Mouse (Mus musculus) bone marrow, adult 2 months (tissue): ENCODE results near the gene Nutf2-ps1. TPM values are rescaled to one million over a fixed set of nuclear protein-coding genes. Genes with fewer than 3 reads are reported as not detected.
"Not testable (repeated sequence)": the region's sequence is repeated elsewhere in the genome, so short reads cannot be mapped to it uniquely, and the experiment has no call there.

Experiments used
- H3K27ac ChIP-seq: fragments of 200-500 bp; 2 replicates; pipeline ENCODE4 v1.5.1; 2012; ENCODE audit warnings: low read depth, mild to moderate bottlenecking, control low read depth, inconsistent platforms, low read length; ENCODE audit not compliant: control insufficient read depth, poor library complexity, insufficient read depth
- H3K4me1 ChIP-seq: fragments of 200-500 bp; 2 replicates; pipeline ENCODE4 v1.6.1; 2011; ENCODE audit warnings: low read length; ENCODE audit not compliant: control insufficient read depth, insufficient read depth
- H3K4me3 ChIP-seq: fragments of 200-500 bp; replicated peaks from 2 replicates; pipeline ENCODE3; 2011; ENCODE audit warnings: mild to moderate bottlenecking, low read depth, low read length, control low read depth; ENCODE audit not compliant: control insufficient read depth
- CTCF ChIP-seq: fragments of 200-500 bp; IDR thresholded peaks from 2 replicates; pipeline ENCODE4 v1.5.1; 2011; ENCODE audit warnings: low read length, control low read depth; ENCODE audit not compliant: control insufficient read depth, insufficient read depth
- POLR2A ChIP-seq: fragments of 200-500 bp; IDR thresholded peaks from 2 replicates; pipeline ENCODE4 v1.6.1; 2011; ENCODE audit warnings: low read depth, mild to moderate bottlenecking, control low read depth, low read length, borderline replicate concordance; ENCODE audit not compliant: control insufficient read depth
- WGBS: fragments of 180-500 bp; shearing (Covaris S2); methylation state at CpG from one replicate; pipeline ENCODE4 v1.1.7; 2018; 5-methylcytosine and 5-hydroxymethylcytosine counted together
- polyA plus RNA-seq: library from polyadenylated mRNA; stranded (reverse); fragments of >200 nt; gene quantifications from 2 replicates; pipeline ENCODE4 v1.2.4, GENCODE M21; 2011; ENCODE audit warnings: low replicate concordance; ENCODE audit not compliant: missing spikeins, insufficient read depth, insufficient read length

The Nutf2-ps1 gene
- polyA plus RNA-seq: 19.2 and 23.5 TPM in 2 replicates

DNA sequence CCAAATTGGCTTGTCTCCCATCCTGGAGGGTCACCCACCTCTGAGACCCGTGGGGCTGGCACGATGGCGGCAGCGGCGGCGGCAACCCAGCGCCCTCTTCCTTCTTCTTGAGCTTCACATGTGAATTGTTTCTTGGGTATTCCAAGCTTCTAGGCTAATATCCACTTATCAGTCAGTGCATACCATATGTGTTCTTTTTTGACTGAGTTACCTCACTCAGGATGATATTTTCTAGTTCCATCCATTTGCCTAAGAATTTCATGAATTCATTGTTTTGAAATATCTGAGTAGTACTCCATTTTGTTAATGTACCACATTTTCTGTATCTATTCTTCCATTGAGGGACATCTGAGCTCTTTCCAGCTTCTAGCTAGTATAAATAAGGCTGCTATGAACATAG is at the start of gene Nutf2-ps1:
Nutf2-ps1 (minus strand) TSS at position 101 of the 400 bp plus-strand sequence.
- not testable (repeated sequence) for H3K27ac ChIP-seq, H3K4me3 ChIP-seq, H3K4me1 ChIP-seq
- 92% methylated on average over 7 of the region's 7 CpGs for WGBS

DNA sequence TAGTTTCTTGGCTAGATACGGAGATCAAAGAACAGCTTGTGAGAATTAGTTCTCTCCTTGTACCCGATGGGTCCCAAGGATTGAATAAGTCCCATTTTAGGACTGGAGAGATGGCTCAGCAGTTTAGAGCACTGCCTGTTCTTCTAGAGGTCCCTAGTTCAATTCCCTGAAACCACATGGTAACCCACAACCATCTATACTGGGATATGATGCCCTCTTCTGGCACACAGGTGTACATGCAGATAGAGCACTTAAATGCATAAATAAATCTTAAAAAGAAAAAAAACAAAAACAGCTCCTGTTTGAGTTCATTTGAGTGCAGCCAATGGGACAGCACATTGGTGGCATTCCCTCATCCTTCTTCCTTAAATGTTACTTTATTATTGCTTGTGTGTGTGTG is 49.2 kb upstream of the Nutf2-ps1 start:
- 89% methylated on average over 2 of the region's 2 CpGs for WGBS
- Histone ChIP-seq H3K4me1 (no peaks in the 10 kb centered on the region), H3K4me3 (no peak overlapping the region), H3K27ac (no peak overlapping the region)
- TF ChIP-seq POLR2A: no peak

DNA sequence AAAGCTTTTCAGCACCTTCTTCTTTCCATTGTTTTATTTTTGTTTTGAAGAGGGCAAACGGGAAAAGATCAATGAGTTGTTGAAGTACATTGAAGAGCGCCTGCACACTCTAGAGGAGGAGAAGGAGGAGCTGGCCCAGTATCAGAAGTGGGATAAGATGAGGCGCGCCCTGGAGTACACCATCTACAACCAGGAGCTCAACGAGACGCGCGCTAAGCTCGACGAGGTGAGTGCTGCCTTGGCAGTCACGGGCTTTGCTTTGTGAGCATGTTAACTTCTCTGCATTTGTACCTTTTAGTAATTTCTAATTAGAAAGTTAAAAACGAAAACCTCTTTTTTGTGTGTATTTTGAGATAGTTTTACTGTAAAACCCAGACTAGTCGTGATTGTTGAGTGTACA is 32.8 kb upstream of the Nutf2-ps1 start:
- 94% methylated on average over 13 of the region's 13 CpGs for WGBS
- Histone ChIP-seq H3K4me1 (no peaks in the 10 kb centered on the region), H3K4me3 (no peak overlapping the region), H3K27ac (no peak overlapping the region)
- TF ChIP-seq POLR2A: no peak

DNA sequence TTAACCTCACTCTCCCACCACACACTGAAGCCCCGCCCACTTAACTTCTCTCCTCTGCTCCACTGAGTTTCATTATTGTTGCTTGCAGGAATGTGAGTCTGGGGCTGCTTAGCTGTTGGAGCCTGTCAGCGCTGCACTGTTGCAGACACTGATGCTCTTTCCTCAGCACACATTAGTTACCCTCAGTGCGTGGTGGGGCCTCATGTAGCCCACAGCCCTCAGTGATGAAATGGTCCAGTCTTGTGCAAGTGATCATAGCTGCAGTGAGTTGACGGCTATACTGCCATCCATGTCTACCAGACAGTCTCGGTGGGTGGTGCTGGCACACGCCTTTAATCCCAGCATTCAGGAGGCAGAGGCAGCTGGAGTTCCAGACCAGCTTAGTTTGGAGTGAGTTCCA is 20.1 kb upstream of the Nutf2-ps1 start:
- WGBS: 53% methylated on average over 6 of the region's 6 CpGs
- Histone ChIP-seq H3K27ac (no peak overlapping the region), H3K4me3 (no peak overlapping the region), H3K4me1 (peaks cover 3% of the 10 kb centered on the region; the same call in 1 of the 2 replicates)
- no peak for TF ChIP-seq POLR2A
- TF ChIP-seq CTCF: no peak

DNA sequence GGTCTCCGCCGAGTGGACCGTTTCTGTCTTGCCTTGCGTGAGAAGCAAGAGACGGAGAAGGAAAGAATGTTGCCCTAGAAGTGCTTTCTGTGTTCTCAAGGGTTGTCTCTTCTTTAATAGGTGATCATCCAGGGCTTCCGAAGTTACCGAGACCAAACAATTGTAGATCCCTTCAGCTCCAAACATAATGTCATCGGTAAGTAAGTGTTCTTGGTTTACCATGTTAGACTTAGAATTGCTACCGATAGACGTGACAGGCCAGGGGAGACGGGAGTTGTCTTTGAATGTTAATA is 12.4 kb upstream of the Nutf2-ps1 start:
- TF ChIP-seq CTCF (no peak), POLR2A (no peak)
- H3K4me1 ChIP-seq: no peaks in the 10 kb centered on the region; the same call in none of the 2 replicates
- peak overlapping the region; percentile 98 for H3K4me3 ChIP-seq
- 7% methylated on average over 11 of the region's 11 CpGs for WGBS
- H3K27ac ChIP-seq: no peak overlapping the region

DNA sequence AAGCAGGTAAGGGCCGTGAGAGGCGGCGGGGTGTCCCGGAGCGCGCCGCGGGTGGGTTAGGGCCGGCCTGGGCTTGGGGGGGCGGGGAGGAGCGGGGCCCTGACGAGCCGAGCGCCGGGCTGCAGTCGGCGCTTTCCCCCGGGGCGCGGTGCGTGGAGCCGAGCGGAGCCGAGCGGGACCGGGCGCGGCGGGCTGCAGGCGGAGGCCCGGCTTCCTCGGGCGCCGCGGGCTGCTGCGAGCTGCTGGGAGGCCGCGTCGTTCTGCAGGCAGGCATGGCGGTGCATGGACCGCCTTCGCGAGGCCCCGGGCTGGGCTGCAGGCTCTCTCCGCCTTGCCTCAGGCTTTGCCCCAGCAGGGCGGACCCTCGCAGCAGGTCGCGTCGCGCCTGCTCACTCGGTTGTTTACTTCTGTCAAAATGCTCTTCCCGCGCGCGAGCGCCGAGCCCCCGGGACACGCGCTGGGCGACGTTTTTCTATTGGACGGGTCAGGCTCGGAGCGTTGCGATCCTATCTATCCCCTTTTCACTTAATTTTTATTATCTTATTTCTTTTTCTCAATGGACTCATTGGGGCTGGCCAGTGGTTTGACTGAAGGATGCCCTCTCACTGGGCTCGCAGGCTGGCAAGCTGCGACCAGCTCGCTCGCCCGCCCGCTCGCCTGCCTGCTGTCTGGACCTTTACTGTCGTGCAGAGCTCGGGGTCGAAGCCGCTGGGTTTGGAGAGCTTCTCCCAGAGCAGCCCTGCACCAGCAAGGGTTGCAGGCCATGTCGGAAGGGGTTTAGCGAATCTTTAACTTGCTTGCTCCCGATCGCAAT is 11.9 kb upstream of the Nutf2-ps1 start:
- Histone ChIP-seq H3K4me3 (peak overlapping the region; percentile 98), H3K4me1 (no peaks in the 10 kb centered on the region; the same call in none of the 2 replicates), H3K27ac (peak overlapping the region; percentile 83)
- TF ChIP-seq CTCF (no peak), POLR2A (peak; percentile 49; the same call in 1 of the 2 replicates)
- under 1% methylated on average over 82 of the region's 82 CpGs for WGBS

DNA sequence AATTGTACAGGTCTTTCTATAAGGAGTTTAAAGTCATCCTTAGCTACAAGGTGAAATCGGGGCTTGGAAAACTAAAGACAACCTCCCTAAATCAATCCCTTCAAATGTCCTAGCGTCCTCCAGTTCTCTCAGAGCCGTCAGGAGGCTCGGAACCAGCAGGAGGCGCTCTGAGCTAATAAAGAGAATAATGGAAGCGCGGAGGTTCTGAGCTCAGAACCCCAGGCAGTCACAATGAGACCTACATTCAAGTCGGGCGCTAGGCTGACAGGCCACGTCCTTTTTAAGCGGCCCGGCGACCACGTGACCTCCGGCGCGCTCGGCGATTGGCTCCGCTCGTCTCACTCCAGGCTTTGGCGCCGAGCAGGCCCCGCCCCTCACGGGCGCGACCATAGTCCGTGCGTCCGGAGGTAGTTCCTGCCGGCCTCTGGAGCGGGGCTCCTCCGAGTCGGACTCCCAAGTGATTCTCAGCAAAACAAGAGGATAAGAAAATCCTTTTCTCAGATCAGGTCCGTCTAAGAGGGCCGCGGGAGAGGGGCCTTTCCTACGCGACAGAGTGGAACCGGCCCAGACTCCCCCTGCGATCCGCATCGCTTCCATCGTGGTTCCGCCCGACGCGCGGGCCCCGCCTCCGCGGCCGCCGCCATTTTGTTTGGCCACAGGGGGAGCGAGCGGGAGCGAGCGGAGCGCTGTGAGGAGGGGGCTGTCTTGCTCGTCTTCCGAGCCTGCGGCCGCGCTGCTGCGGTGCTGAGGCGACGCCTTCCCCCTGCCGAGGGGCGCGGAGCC is 11.1 kb upstream of the Nutf2-ps1 start, which contains the start of gene Smc3:
Smc3 (plus strand) TSS at position 642 of the 783 bp plus-strand sequence.
- H3K27ac ChIP-seq: peak within 1 kb of the TSS; percentile 83
- under 1% methylated on average over 70 of the region's 70 CpGs for WGBS
- H3K4me1 ChIP-seq: no peaks in the 10 kb centered on the region; the same call in none of the 2 replicates
- TF ChIP-seq POLR2A: peak; percentile 94
- peak; percentile 85 for TF ChIP-seq CTCF
- H3K4me3 ChIP-seq: peak within 1 kb of the TSS; percentile 98

DNA sequence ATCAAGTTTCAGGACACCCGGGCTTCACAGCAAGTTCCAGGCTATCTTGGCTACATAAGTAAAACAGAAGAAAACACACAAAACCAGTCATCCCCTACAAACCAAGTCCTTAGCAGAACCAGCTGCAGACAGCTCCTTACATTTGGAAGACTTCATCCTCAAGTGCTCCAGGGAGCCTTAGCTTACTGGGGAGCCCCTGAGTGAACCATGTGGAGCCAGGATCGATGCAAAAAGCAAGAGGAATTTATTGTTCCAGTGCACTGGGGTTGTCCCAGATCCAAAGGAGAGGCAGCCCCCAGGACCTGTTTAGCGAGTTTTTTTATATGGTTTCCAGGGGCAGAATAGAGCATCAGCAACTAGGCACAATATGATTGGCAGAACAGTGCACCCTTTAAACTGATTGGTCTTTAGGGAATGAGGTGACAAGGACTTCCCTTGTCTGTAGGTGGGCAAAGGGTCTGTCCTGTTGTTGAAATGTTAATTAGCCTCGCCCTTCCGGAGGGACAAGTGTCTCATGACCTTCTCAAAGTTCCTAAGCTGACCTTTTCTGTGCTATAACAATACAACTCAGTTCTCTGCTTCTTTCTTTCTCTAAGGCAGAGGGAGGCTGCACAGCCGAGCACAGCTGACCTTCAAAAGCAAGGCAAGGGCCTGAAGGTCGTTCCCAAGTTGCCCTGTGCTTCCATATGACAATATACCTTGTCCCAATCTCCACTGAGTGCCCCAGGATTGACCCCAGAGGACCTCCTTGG is 8.0 kb upstream of the Nutf2-ps1 start:
- TF ChIP-seq POLR2A (no peak), CTCF (no peak)
- Histone ChIP-seq H3K27ac (no peak overlapping the region), H3K4me3 (no peak overlapping the region), H3K4me1 (no peaks in the 10 kb centered on the region; the same call in 1 of the 2 replicates)
- 81% methylated on average over 7 of the region's 7 CpGs for WGBS

DNA sequence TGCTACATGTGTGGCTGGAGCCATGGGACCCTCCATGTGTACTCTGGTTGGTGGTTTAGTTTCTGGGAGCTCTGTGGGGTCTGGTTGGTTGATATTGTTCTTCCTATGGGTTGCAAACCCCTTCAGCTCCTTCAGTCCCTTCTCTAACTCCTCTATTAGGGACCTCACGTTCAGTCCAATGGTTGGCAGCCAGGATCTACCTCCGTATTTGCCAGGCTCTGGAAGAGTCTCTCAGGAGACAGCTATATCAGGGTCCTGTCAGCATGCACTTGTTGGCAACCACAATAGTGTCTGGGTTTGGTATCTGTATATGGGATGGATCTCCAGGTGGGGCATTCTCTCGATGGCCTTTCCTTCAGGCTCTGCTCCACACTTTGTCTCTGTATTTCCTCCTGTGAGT is 1.2 kb downstream of the Nutf2-ps1 start:
- 83% methylated on average over 3 of the region's 3 CpGs for WGBS
- not testable (repeated sequence) for H3K4me1 ChIP-seq, H3K27ac ChIP-seq, H3K4me3 ChIP-seq

DNA sequence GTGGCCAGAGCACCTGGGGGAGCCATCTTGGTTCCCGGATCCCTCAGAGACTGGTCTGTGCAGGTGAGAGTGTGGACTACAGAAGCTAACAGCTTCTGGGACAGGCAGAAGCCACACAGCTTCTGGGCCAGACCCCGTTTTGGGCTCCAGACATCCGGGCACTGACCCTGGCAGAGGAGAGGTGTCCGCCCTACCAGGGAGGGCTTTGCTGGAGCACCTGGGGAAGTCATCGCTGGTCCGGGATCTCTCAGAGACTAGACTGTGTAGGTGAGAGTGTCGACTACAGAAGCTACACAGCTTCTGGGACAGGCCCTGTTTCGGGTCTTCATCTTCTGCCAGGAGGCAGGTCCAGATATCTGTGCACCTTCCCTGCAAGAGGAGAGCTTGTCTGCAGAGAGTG is 8.6 kb downstream of the Nutf2-ps1 start:
- H3K4me1 ChIP-seq, H3K4me3 ChIP-seq, H3K27ac ChIP-seq: not testable (repeated sequence)
- 84% methylated on average over 8 of the region's 8 CpGs for whole genome bisulfite sequencing
